Mouse (Mus musculus): ENCODE measurements around the gene Hsd17b7.
"Not testable (repeated sequence)": the region's sequence is repeated elsewhere in the genome, so short reads cannot be mapped to it uniquely, and the experiment has no call there.

Hsd17b7 gene

DNA sequence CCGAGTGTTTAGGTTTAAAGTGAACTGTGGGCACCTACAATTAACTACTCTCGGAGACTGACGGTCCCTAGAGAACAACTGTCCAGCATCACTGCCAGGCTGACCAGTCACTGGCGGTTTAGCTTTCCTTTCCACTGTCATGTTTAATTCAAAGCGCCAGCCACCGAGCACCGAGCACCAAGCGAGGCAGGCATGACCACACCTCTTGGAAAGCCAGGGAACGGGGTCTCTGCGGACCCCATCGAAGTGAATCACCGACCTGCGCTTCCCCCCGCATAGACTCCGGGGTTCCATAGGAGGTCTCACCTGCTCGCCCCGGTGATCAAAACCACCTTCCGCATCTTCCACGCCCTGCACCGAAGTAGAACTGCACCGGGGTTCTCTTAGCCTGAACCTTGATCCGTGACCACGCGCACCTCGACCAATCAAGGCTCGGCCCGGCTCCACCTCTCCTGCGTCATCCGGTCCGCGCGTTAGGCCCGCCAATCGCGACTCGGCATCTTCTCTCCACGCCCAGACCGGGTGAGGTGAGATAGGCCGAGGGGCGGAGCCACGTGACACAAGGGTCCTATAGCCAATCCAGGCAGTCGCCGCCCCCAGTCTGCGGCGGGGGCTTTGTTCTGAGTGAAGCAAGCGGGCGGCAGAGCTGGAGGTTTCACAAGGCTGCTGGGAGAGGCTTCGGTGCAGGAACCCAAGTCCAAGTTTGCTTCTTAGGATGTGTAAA lies at the start of gene Hsd17b7:
Gene Hsd17b7 (minus strand): TSS at position 450 of the 724 bp plus-strand sequence.
- DNase-seq: peak; percentile 99 to 100

DNA sequence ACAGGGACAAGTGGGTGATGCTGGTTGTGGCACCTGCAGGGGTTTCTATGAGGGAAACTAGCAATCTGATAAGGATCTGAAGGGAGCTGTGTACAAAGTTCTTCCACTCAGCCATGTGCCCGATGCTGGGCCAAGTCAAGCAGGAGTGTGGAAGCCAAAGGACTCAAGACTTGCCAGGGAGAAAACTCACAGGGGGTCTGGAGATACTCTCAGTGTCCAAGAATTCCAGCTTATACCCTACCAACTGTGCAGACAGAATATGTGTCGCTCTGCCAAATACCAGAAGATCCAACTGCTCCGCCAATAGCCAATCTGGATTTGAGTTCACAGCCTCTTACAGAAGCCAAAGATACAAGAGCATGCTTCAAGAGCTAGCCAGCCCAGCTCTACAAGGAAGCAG lies 45.7 kb upstream of the Hsd17b7 start:
- no peak for DNase-seq

DNA sequence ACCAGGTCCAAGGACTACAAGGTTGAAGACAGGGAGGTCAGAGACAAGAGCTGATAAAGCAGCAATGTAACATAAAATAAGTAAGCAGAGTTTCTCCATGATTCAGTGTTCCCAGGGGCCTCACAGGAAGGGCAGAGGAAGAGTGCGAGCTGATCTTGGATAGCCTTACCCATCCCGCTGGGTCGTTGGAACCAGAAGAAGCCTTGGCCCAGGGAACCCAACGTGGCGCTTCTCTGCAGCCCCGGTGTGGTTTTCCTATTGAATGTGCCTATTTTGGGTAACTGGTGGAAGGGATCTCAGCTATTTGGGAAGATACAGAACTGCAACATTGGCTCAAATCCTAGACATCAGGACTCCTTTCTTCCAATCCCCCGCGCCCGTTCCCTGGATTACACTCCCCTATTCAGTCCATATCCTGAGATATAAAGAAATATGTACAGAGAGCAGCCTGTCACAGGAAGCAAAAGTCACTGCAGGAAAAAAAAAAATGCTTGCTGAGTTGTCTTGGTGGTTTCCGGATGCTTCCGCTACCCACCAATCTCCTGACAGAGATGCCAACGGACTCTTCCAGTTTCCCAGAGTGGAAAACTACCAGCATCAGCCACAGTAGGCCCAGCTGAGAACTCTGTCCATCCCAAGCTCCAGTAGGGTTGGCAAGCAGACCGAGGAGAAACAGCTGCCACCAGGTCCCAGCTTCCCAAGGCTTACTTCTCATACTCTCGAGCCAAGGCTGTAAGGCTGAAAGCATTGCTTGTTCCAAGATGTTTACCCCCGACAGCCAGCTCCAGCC lies 41.9 kb upstream of the Hsd17b7 start:
- DNase-seq: peak; percentile 37 to 51

DNA sequence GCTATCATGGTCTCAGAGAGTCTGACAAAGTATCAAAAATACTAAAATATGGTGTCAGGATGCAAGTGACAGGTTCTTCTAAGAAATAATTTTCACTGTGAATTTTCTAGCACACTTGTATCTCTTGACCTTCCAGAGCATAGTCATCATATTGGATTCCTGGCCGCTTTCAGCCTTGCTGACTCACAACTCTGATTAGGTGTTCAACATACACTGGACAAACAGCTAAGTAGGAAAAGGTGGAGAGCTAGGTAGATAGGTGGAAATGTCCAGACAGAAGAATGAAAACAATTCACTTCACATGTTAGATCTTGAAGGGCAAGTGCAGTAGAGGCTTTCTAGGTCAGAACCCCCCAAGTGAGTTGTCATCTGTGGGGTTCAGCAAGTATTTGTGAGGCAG lies 40.3 kb upstream of the Hsd17b7 start:
- DNase-seq: no peak

DNA sequence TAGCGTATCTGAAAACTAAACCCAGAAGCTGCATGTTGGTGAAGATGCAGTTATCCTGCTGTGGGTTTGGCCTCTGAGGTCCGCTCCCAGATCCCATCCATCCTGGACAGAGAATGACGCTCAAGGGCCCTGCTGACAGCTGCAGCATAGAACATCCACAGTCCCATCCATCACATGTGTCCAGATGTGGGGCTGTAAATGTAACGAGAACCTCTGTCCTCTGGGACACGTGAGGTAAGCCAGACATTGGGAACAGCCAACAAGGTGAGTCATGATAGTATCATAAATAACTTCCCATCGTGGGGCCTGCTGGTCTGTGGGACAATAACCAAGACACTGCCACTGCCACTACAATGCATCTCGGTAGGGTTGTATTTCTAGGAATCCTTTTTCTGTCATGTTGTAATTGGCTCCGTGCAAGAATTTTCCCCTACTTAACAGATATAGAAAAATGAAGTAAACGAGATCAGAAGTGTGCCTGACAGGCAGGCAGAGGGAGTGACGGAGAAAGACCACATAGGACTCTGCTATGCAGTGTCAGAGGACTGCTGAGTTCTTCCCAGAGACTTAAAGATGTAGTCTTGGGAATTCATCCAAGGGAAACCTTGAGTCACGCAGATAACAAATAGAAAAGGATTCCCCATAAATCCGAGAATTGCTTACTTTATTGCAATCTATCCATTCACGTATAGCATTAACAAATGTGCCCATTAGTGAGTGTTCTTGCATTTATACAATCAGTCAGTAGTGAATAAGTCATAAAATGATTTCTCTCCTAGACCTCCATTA lies 39.6 kb upstream of the Hsd17b7 start:
- DNase-seq: no peak

DNA sequence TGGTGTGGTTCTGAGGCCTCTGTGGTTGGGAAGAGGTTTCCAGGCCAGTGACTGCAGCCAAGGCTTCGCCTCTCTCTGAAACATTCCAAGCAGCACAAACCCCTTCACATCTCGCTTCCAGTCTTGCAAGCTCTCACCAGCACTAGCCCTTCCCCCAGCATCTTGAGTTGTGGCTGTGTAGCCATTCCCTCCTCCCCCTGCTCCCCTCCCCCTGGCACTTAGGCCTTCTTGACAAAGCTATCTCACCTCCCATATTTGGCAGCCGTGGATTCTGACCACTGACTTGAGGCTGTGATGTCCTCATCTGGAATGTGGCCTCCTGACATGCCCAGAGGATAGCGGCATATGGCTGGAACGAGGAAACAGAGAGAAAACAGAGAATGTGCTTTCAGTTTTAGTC lies 37.5 kb upstream of the Hsd17b7 start:
- peak; percentile 54 to 70 for DNase-seq

DNA sequence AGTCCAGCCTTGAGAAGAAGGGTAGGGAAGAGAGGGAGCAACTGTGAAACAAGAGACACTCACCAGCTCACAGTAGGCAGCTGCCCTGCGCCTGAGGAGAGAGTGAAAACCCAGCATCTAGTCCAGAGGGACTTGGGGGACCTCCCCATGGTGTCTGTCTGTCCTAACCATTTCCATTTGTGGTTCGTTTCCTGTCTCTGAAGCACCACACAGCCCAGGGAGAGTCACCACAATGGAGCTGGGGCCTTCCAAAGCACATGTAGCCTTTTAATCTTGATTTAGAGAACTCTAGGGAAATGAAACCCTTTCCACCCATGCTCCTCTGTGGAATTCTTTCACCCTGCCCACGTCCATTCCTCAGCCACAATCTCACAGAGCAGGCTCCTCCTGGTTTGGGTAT lies 36.3 kb upstream of the Hsd17b7 start:
- DNase-seq: no peak

DNA sequence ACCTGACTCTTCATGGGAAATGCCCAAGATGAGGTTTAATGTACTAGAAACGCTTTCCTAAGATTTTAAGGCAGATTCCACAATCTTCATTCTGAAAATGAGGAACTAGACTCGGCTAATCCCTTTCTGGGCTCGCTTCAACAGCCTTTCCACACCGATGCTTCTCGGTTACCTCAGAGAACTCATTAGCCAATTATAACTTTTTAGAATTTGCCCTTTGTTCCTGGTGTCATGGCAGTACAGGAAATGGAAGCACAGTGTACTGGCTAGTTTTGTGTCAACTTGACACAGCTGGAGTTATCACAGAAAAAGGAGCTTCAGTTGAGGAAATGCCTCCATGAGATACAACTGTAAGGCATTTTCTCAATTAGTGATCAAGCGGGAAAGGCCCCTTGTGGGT lies 24.9 kb upstream of the Hsd17b7 start:
- not testable (repeated sequence) for DNase-seq

DNA sequence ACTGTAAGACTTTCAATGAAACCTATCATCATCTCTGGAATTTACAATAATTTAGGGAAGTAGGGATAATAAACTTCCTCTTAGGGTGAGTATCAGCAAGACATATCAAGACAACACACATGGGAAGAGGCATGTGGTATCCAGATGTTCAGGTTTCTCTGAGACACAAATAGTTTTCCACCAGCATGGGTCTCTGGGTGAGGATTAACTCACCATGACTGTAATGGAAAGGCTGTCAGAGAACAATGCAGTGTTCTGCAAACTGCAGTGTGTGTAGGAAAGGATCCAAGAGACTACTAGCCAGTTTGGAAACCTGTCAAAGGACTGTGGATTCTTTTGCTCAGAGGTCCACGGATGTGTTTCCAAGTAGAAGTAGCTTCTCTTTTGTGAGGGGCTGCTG lies 17.1 kb upstream of the Hsd17b7 start:
- DNase-seq: no peak

DNA sequence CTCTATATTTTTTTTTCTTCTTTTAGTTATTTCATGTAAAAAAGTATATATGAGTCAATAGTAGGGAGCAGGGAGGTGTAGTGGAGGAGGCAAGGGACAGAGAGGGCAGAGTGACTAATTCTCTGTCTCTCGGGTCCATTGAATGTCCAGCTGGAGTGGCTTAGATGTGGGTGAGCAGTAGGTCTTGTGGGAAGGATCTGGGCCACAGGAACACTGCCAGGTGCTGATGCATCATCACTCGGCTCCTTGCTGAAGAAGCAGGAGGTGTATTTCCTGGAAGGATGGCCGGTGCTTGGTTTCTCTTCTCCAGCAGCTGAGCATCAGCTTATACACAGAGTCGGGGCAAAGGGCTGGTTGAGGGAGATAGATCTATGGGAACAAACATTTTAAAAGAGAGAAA lies 8.6 kb upstream of the Hsd17b7 start:
- no peak for DNase-seq

DNA sequence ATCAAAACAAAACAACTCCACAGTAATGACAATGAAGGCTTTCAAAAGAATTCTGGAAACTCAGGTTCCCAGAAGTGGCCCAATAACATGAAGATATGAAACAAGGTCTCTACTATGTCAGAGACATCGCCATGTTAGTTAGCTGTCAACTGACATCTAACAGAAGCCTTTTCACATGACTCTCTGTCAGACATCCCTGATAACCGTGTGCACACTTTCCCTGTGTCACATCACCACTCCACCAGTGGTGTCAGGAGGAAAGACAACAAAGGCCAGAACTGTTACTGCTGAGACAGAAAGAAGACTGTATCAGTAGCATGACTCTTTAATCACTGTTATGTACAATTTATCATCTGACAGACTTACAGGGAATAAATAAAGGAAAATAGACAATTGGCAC lies 3.0 kb upstream of the Hsd17b7 start:
- DNase-seq: no peak

DNA sequence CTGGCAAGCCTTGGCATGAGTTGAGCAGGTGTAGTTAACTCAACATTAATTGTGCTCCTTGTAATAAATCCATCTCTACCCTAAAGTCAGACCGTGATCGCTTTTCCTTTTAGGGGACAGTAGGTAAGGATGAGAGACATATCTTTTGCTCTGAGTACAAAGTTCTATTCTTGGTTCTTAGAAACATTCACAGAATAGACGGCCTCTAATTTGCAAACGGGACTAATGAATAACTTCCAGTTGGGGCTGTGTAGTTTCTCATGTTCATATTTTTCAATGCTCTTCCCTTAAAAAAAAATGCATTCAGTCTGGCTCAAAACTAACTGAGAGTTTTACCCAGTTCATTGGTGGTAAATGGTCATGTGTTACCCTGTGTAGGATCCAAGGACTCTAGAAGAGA lies 1.9 kb upstream of the Hsd17b7 start:
- DNase-seq: no peak

DNA sequence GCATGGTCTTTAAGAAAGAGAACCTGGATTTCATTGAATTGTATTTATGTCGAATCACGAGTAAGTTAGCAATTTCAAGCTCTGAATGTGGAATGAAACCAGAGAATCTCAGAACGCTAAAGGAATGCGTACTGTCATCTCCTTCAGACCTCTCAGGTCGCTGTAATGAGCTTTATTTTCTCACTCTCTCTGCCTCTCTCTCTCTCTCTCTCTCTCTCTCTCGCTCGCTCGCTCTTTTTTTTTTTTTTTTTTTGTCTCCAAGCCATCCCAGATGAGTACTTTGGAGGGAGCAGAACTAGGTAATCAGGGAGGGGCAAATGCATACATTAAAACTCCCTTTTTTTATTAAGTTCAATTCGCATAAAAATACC lies 460 bp upstream of the Hsd17b7 start:
- DNase-seq: no peak

DNA sequence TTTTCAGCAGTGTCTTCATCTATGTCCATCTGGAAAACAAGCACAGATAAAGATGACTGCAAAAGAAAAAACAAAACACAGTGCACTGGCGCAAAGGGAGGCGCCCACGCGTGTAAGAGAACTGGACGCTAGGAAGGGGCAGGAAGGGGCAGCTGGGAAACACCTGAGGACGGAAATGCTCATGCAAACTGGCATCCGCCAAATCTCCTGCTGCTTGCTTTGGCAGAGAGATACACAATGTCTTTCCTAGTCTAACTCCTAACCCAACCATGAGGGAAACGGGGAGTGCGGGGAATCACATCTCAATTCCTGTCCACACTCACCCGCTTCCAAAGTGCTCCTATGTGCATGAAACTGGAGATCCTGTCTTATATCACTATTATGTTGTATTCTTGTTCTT lies 15.9 kb downstream of the Hsd17b7 start:
- no peak for DNase-seq

DNA sequence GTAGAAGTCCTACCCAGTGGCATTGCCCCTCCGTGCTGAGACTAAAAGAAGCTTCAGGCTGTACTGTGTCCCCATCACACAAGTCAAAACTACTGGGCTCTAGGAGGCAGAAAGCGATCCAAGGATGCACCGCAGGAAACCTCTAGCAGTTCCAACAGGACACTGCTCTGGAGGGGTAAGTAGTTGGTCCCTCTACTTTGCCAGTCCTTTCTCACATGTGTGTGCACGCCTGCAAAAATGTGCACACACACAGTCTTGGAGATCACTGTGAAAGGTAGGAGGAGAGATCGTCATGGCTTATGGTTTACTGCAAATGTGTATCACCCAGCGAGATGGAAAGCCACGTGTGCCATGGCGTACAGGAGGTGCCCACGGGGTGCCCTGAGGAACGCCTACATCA lies 16.4 kb downstream of the Hsd17b7 start:
- DNase-seq: no peak

DNA sequence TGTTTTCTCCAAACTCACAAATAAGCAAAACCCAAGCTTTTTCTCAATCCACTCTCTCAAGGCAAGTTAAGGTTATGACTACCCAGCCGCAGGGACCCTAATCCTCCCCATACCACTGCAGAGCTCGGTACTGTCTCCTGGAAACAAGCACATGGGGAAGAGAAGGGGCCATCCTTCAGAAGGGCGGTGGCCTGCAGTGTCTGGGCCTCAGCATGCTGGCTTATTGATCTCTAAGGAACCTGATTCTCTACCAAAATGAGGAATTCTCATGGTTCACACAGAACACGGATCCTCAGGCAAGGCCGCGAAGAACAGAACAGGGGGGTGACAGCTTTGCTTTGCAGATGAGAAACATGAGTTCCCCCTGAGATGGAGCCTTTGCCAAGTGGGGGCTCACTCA lies 17.5 kb downstream of the Hsd17b7 start:
- no peak for DNase-seq

DNA sequence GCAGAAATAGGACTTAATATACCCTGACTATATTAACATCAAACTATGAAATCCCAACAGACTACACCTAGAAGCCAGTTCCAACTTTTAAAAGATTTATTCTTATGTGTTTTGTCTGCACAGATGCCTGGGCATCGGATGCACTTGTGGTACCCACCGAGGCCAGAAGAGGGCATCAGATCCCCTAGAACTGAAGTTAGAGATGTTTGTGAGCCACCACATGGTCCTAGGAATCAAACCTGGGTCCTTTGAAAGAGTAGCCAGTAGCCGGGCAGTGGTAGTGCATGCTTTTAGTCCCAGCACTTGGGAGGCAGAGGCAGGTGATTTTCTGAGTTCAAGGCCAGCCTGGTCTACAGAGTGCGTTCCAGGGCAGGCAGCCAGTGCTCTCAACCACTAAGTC lies 18.4 kb downstream of the Hsd17b7 start:
- DNase-seq: peak; percentile 31 to 33

DNA sequence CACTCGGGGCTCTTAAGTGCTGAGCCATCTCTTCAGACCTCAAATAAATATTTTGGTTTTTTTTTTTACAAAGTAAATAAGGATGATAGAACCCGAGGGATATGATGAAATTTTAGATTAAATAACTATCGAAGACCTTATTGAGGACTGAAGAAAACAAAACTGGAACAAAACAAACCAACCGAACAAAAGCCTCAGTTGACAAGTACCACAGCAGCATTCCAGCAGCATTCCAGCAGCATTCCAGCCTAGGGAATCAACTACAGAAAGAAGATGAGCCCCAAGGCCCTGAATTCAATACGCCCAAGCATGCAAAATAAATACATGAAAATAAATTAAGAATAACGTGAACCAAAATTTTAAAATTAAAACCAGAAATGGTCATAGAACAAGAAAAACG lies 19.1 kb downstream of the Hsd17b7 start:
- DNase-seq: no peak

DNA sequence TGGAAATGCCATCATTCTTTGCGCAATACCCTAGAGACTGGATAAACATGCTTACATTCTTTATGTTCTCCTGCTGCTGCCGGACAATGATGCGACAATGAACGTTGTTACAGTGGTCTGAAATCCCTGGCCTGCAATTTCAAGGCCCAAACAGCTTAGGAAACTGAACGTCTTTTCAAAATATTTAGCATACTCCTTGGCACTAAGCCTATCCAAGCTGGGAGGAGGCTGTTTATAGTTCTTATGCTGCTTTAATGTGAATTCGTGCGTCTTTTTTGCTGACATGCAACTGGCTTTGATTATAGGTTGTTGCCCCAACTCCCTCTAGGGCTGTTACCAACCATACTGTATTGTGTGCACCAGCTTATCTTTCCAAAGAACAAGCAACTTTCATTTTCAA lies 20.2 kb downstream of the Hsd17b7 start:
- no peak for DNase-seq

DNA sequence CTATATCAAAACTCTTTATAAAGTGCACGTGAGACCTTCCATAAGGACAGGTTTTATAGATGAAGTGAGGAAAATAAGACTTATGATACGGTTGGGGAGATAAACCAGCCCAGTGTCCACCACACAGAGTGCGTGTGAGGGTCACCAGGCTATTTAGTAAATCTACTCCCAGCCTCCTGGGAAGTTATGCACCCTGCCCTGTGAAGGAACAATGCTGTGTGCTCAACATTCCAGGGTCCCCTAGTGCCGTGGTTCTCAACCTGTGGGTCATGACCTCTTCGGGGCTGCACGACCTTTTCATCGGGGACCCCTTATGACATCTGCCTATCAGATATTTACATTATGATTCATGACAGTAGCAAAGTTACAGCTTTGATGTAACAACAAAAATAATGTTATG lies 20.8 kb downstream of the Hsd17b7 start:
- DNase-seq: no peak

DNA sequence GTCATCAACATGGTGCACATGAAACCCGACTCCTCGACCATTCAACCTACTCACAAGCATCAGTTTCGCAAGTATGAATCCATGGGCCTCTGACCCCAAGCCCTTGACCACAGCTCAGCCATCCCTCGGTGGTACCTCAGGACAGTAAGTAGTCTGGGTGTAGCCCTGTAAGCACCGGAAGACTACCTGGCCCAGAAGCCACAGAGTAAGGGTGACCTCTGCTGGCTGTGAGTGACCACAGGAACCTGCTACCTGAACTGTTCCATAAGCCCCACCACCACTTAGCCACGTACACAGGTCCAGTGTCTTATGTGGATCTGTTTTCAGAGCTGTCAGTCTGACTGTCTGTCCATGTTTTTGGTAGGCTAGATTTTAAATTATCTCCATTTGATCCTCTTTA lies 21.4 kb downstream of the Hsd17b7 start:
- DNase-seq: no peak

DNA sequence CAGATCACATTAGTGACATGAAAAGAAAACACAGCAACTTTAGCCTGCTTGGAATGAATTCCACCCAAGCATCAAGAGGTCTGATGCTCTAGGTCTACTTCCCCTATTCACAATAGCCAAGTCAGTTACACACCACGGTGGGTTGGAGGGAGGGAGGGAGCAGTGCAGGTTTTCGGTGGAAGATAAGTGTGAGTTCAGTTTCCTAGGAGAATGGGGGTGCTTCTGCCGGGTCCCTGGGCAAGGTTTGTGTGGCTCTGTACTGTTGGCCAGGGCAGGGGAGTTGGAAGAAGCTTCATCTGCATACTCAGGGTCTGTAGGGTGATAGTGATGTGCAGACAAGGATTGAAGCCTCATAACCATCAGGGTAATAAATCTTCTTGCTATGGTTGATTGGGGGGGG lies 23.0 kb downstream of the Hsd17b7 start:
- no peak for DNase-seq

DNA sequence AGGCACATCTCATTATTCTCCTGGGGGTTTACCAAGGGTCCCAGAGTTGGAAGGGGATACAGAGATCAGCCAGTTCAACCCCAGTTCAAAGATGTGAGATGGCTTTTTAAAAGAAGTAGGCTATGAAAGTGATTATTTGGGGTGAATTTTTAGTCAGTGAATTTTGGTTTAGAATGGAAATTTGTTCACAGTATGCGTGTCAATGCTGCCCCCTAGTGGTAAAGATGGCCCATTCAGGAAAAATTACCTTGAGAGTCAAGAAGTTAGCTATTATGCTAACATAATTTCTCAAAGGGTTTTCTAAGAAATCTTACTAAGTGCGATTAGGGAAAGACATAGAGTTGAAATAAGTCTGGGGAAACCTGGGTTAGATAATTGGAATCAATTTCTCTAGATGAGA lies 29.7 kb downstream of the Hsd17b7 start:
- DNase-seq: peak; percentile 43 to 51
